Mouse (Mus musculus) kidney, postnatal 14 days (tissue): ENCODE data around the gene Syf2.
A peak's percentile ranks its signal among the peaks of the same experiment; 100 is the strongest.

Source experiments
- DNase-seq: peaks from one replicate; pipeline ENCODE4 v3.0.0; 2022; ENCODE audit warnings: mixed read lengths

Gene Syf2

GRCm38 (mm10) chr4:134924019-134924741, 6.5 kb upstream of the Syf2 start:
- DNase-seq: peak; percentile 66

GRCm38 (mm10) chr4:134925206-134925605, 5.5 kb upstream of the Syf2 start:
- peak; percentile 45 for DNase-seq

GRCm38 (mm10) chr4:134927815-134928463, 2.8 kb upstream of the Syf2 start:
- no peak for DNase-seq

GRCm38 (mm10) chr4:134928464-134928836, 2.2 kb upstream of the Syf2 start:
- DNase-seq: no peak

- DNase-seq: no peak
Observed at GRCm38 (mm10) chr4:134929536-134929935, 1.2 kb upstream of the Syf2 start.

- no peak for DNase-seq
Observed at GRCm38 (mm10) chr4:134930190-134930589, 508 bp upstream of the Syf2 start.

GRCm38 (mm10) chr4:134937240-134938176, 6.8 kb downstream of the Syf2 start:
- peak; percentile 51 for DNase-seq

GRCm38 (mm10) chr4:134939900-134940299, 9.2 kb downstream of the Syf2 start:
- no peak for DNase-seq

- no peak for DNase-seq
Observed at GRCm38 (mm10) chr4:134943758-134944538, 13.2 kb downstream of the Syf2 start.

- peak; percentile 77 for DNase-seq
Observed at GRCm38 (mm10) chr4:134946024-134946744, 15.5 kb downstream of the Syf2 start.

- DNase-seq: peak; percentile 63
Observed at GRCm38 (mm10) chr4:134950518-134951091, 19.9 kb downstream of the Syf2 start.

GRCm38 (mm10) chr4:134954461-134954860, 23.8 kb downstream of the Syf2 start:
- DNase-seq: peak; percentile 23

GRCm38 (mm10) chr4:134955196-134955595, 24.5 kb downstream of the Syf2 start:
- DNase-seq: no peak

- DNase-seq: no peak
Observed at GRCm38 (mm10) chr4:134955845-134956244, 25.1 kb downstream of the Syf2 start.

GRCm38 (mm10) chr4:134956328-134956727, 25.6 kb downstream of the Syf2 start:
- peak; percentile 76 for DNase-seq

- DNase-seq: peak; percentile 37
Observed at GRCm38 (mm10) chr4:134963021-134963776, 32.5 kb downstream of the Syf2 start.

- DNase-seq: peak; percentile 53
Observed at GRCm38 (mm10) chr4:134967887-134968604, 37.3 kb downstream of the Syf2 start.

- DNase-seq: no peak
Observed at GRCm38 (mm10) chr4:134968605-134968976, 37.9 kb downstream of the Syf2 start.

GRCm38 (mm10) chr4:134975261-134975928, 44.7 kb downstream of the Syf2 start:
- no peak for DNase-seq
